Comparison of ENCODE assay signal across 8 mouse cellular contexts in genomic region chr5:21175132-21176112, GRCm38 (mm10). TPM values are rescaled to one million over a fixed set of nuclear protein-coding genes. Genes with fewer than 3 reads are reported as not detected.
DNase-seq lines count a peak whose midpoint lies in the region; ATAC-seq and TF ChIP-seq lines count a peak whose summit lies in the region.

No protein-coding gene starts in this region.

- no peaks in the 10 kb centered on the region; the same call in 1 of the 2 replicates for H3K9me3 ChIP-seq in embryonic facial prominence, embryonic 11.5 days (replicated peaks; ENCODE audit: control insufficient read depth, low read length)
- H3K9me3 ChIP-seq in hindbrain, postnatal 0 days (ENCODE audit: low read length) = no peaks in the 10 kb centered on the region
- no peaks in the 10 kb centered on the region for H3K9me3 ChIP-seq in neural tube, embryonic 12.5 days

- no peaks in the 10 kb centered on the region for H3K27me3 ChIP-seq in embryonic facial prominence, embryonic 11.5 days (ENCODE audit: control insufficient read depth, insufficient read depth, low read length)
- no peaks in the 10 kb centered on the region for H3K27me3 ChIP-seq in hindbrain, postnatal 0 days (ENCODE audit: insufficient read depth, low read length)
- no peaks in the 10 kb centered on the region for H3K27me3 ChIP-seq in neural tube, embryonic 12.5 days (replicated peaks)

- no peak overlapping the region for H3K4me3 ChIP-seq in embryonic facial prominence, embryonic 11.5 days (ENCODE audit: low read depth, low read length)
- no peak overlapping the region for H3K4me3 ChIP-seq in hindbrain, postnatal 0 days (ENCODE audit: low read length)
- H3K4me3 ChIP-seq in neural tube, embryonic 12.5 days = no peak overlapping the region

- 17% methylated on average over 9 of the region's 9 CpGs for WGBS in embryonic facial prominence, embryonic 11.5 days
- 15% methylated on average over 9 of the region's 9 CpGs for WGBS in hindbrain, postnatal 0 days
- 26% methylated on average over 9 of the region's 9 CpGs for WGBS in neural tube, embryonic 12.5 days

- no peak overlapping the region for H3K9ac ChIP-seq in embryonic facial prominence, embryonic 11.5 days (replicated peaks; ENCODE audit: low read length)
- H3K9ac ChIP-seq in hindbrain, postnatal 0 days (replicated peaks; ENCODE audit: low read length) = no peak overlapping the region
- H3K9ac ChIP-seq in neural tube, embryonic 12.5 days = no peak overlapping the region

- no peak overlapping the region for H3K4me2 ChIP-seq in embryonic facial prominence, embryonic 11.5 days (ENCODE audit: low read depth, low read length)
- peak overlapping the region; percentile 24; the same call in 1 of the 2 replicates for H3K4me2 ChIP-seq in hindbrain, postnatal 0 days (ENCODE audit: low read depth, low read length)
- H3K4me2 ChIP-seq in neural tube, embryonic 12.5 days (replicated peaks) = no peak overlapping the region

- intact Hi-C loops in left cerebral cortex, postnatal 4 days (cut with DNase I) = no loop called here

- peak; percentile 32 for DNase-seq in left cerebral cortex, postnatal 4 days
- no peak for DNase-seq in left cerebral cortex, adult 8-10 months (ENCODE audit: low spot score in 2 of 2)
- peak; percentile 19 for DNase-seq in embryonic facial prominence, embryonic 11.5 days (ENCODE audit: low spot score)
- peak; percentile 65 for DNase-seq in hindbrain, postnatal 0 days (ENCODE audit: low spot score)
- no peak for DNase-seq in gastrocnemius, postnatal 4 days (ENCODE audit: low spot score in 2 of 2)
- DNase-seq in heart, adult 18-20 months = no peak
- no peak for DNase-seq in thymus, postnatal 25 days

- H3K36me3 ChIP-seq in embryonic facial prominence, embryonic 11.5 days (replicated peaks; ENCODE audit: control insufficient read depth, insufficient read depth, low read depth, low read length) = no peaks in the 10 kb centered on the region
- no peaks in the 10 kb centered on the region for H3K36me3 ChIP-seq in hindbrain, postnatal 0 days (ENCODE audit: insufficient read depth, low read length)
- no peaks in the 10 kb centered on the region for H3K36me3 ChIP-seq in neural tube, embryonic 12.5 days

- ATAC-seq in embryonic facial prominence, embryonic 11.5 days (replicated peaks; ENCODE audit: insufficient number of reproducible peaks, low FRiP score, low TSS enrichment, low read depth) = 0 out of 2 replicates have a peak, but pooled peaks have one; percentile 63
- peak; percentile 86 for ATAC-seq in hindbrain, postnatal 0 days
- 0 out of 2 replicates have a peak, but pooled peaks have one; percentile 43 for ATAC-seq in neural tube, embryonic 12.5 days (ENCODE audit: low FRiP score, low read depth)

- no peaks in the 10 kb centered on the region for H3K4me1 ChIP-seq in embryonic facial prominence, embryonic 11.5 days (ENCODE audit: control insufficient read depth, insufficient read depth, low read length)
- H3K4me1 ChIP-seq in hindbrain, postnatal 0 days (ENCODE audit: insufficient read depth, low read length) = peaks cover 13% of the 10 kb centered on the region
- H3K4me1 ChIP-seq in neural tube, embryonic 12.5 days = peaks cover 9% of the 10 kb centered on the region

- no peak for TF ChIP-seq CTCF in hindbrain, postnatal 0 days (IDR thresholded peaks at IDR 0.05; ENCODE audit: low read depth)

- no peak overlapping the region; the same call in 1 of the 2 replicates for H3K27ac ChIP-seq in embryonic facial prominence, embryonic 11.5 days (replicated peaks; ENCODE audit: low read depth, low read length)
- peak overlapping the region; percentile 62 for H3K27ac ChIP-seq in hindbrain, postnatal 0 days
- no peak overlapping the region for H3K27ac ChIP-seq in neural tube, embryonic 12.5 days

RNA-seq across cellular contexts. Expression of gene Gsap, which starts 10.6 kb away (rescaled TPM):
- total RNA-seq in left cerebral cortex, postnatal 4 days (2021) = 10 to 100 TPM; 11.4 to 12.0 TPM
- 1 to 10 TPM; 5.5 to 9.1 (median 7.4) TPM for total RNA-seq in left cerebral cortex, adult 8-10 months (2022)
- 1.7 and 1.8 TPM in 2 replicates for polyA plus RNA-seq in embryonic facial prominence, embryonic 11.5 days (2014; fragmentation: Nextera tagmentation; extraction: Ambion mirVana)
- total RNA-seq in hindbrain, postnatal 0 days (2014; rRNA removed) = 11.0 TPM in 2 replicates
- polyA plus RNA-seq in hindbrain, postnatal 0 days (2015; fragmentation: Nextera tagmentation; extraction: Ambion mirVana) = 8.3 and 8.7 TPM in 2 replicates
- polyA plus RNA-seq in neural tube, embryonic 12.5 days (2016; fragmentation: Nextera tagmentation; extraction: Ambion mirVana) = 3.1 TPM in 2 replicates
- 1 to 10 TPM; 6.0 to 7.1 TPM for total RNA-seq in gastrocnemius, postnatal 4 days (2021)
- total RNA-seq in heart, adult 18-20 months (2021) = 1 to 10 TPM; 3.6 to 4.0 TPM

Comparison
In these comparisons a context has a peak if more than half of its experiments do, and no peak if none do; other contexts are left out.
1. DNase-seq: peak in left cerebral cortex, postnatal 4 days (single experiment), embryonic facial prominence, embryonic 11.5 days (single experiment) and hindbrain, postnatal 0 days (single experiment); none in left cerebral cortex, adult 8-10 months (0 of 2), gastrocnemius, postnatal 4 days (0 of 2), heart, adult 18-20 months (0 of 2) and thymus, postnatal 25 days (single experiment).
2. Peak in every context shown above with its lines, with median percentiles within 50 percentile points of each other: ATAC-seq.